Mouse (Mus musculus) fibroblast of lung, adult 2 months (primary cell): Measurements from ENCODE around the gene Rem2.

Experiments
- DNase-seq: peaks from one replicate; pipeline ENCODE4 v3.0.0-alpha.2; 2011; ENCODE audit warnings: low read depth

The Rem2 gene

GRCm38 (mm10) chr14:54492345-54493131 lies 16.6 kb downstream of the Rem2 start:
- no peak for DNase-seq

- DNase-seq: no peak
Observed at GRCm38 (mm10) chr14:54493236-54493635, 17.3 kb downstream of the Rem2 start.

GRCm38 (mm10) chr14:54494234-54494633 lies 18.3 kb downstream of the Rem2 start:
- no peak for DNase-seq

- no peak for DNase-seq
Observed at GRCm38 (mm10) chr14:54496706-54497105, 20.8 kb downstream of the Rem2 start.

GRCm38 (mm10) chr14:54499330-54499729 lies 23.4 kb downstream of the Rem2 start:
- no peak for DNase-seq

- DNase-seq: no peak
Observed at GRCm38 (mm10) chr14:54501365-54501764, 25.5 kb downstream of the Rem2 start.

GRCm38 (mm10) chr14:54503092-54503491 lies 27.2 kb downstream of the Rem2 start:
- no peak for DNase-seq

- no peak for DNase-seq
Observed at GRCm38 (mm10) chr14:54509774-54510173, 33.9 kb downstream of the Rem2 start.

GRCm38 (mm10) chr14:54516710-54517310 lies 40.9 kb downstream of the Rem2 start:
- DNase-seq: no peak

- no peak for DNase-seq
Observed at GRCm38 (mm10) chr14:54523600-54523999, 47.7 kb downstream of the Rem2 start.

- no peak for DNase-seq
Observed at GRCm38 (mm10) chr14:54527227-54528006, 51.5 kb downstream of the Rem2 start.

GRCm38 (mm10) chr14:54528007-54528393 lies 52.1 kb downstream of the Rem2 start:
- DNase-seq: no peak

- peak; percentile 27 for DNase-seq
Observed at GRCm38 (mm10) chr14:54528446-54529111, 52.7 kb downstream of the Rem2 start.
